Mouse (Mus musculus) kidney, adult 2 months (tissue): ENCODE measurements around the gene 4933427I04Rik. TPM values are rescaled to one million over a fixed set of nuclear protein-coding genes. Genes with fewer than 3 reads are reported as not detected.

Source experiments
- DNase-seq: peaks from one replicate; pipeline ENCODE4 v3.0.0; 2021
- H3K27ac ChIP-seq: fragments of 200-500 bp; 2 replicates; pipeline ENCODE4 v1.5.1; 2012; ENCODE audit warnings: low read depth, low read length, control low read depth, inconsistent platforms; ENCODE audit not compliant: insufficient read depth
- H3K27me3 ChIP-seq: fragments of 200-500 bp; replicated peaks from 2 replicates; pipeline ENCODE4 v1.6.1; 2012; ENCODE audit warnings: mild to moderate bottlenecking, moderate library complexity, low read length, inconsistent platforms; ENCODE audit not compliant: control insufficient read depth, insufficient read depth
- H3K36me3 ChIP-seq: fragments of 200-500 bp; 2 replicates; pipeline ENCODE4 v1.6.1; 2012; ENCODE audit warnings: mild to moderate bottlenecking, moderate library complexity, low read length, inconsistent platforms; ENCODE audit not compliant: control insufficient read depth, insufficient read depth
- H3K4me1 ChIP-seq: fragments of 200-500 bp; 2 replicates; pipeline ENCODE4 v1.6.1; 2011; ENCODE audit warnings: low read length; ENCODE audit not compliant: control insufficient read depth, insufficient read depth
- H3K4me3 ChIP-seq: fragments of 200-500 bp; 2 replicates; pipeline ENCODE4 v1.5.1; 2011; ENCODE audit warnings: mild to moderate bottlenecking, low read depth, low read length, control low read depth; ENCODE audit not compliant: insufficient read depth
- CTCF ChIP-seq: fragments of 200-500 bp; conservative IDR thresholded peaks from 2 replicates; pipeline ENCODE4 v1.5.1; 2011; ENCODE audit warnings: low read depth, mild to moderate bottlenecking, control low read depth, low read length, moderate library complexity, mixed read lengths; ENCODE audit not compliant: insufficient read depth, insufficient read length
- POLR2A ChIP-seq: fragments of 200-500 bp; IDR thresholded peaks from one replicate; pipeline ENCODE4 v1.6.1; 2011; ENCODE audit warnings: low read depth, low read length, control low read depth
- WGBS: fragments of 180-500 bp; shearing (Covaris S2); methylation state at CpG from one replicate; pipeline ENCODE4 v1.1.7; 2018; 5-methylcytosine and 5-hydroxymethylcytosine counted together
- polyA plus RNA-seq: library from polyadenylated mRNA; depleted of rRNA; stranded (reverse); fragments of >200 nt; gene quantifications from 2 replicates; pipeline ENCODE4 v1.2.3, GENCODE M21; 2012; rRNA removed

The 4933427I04Rik gene
- 0.04 TPM in 1 of 2 replicates, not detected in the other for polyA plus RNA-seq

DNA sequence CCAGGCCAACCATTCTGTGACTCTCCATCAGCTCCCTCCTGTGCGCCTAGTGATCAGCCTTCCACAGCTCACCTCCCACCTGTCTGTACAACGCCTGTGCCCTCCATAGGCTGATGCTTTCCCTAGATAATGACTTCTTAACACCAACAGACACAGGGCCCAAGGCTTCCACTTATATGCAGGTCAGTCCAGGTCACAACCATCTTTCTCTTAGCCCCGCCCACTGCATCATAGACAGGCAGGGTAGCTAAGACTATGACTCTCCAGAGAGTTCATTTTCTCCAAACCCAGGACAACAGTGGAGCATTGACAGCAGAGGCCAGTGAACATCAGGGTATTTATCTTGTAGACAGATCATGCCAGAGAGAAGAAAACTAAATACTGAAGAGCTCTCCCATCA lies at the start of gene 4933427I04Rik:
TSS of gene 4933427I04Rik (plus strand) at position 301 of the 400 bp plus-strand sequence.
- TF ChIP-seq CTCF (no peak), POLR2A (no peak)
- Histone ChIP-seq H3K27me3 (no peaks in the 10 kb centered on the region; the same call in 1 of the 2 replicates), H3K4me1 (no peaks in the 10 kb centered on the region), H3K36me3 (no peaks in the 10 kb centered on the region), H3K4me3 (no peak within 1 kb of the TSS), H3K27ac (no peak within 1 kb of the TSS)
- no peak for DNase-seq
- 80% methylated on average over 3 of the region's 3 CpGs for WGBS

DNA sequence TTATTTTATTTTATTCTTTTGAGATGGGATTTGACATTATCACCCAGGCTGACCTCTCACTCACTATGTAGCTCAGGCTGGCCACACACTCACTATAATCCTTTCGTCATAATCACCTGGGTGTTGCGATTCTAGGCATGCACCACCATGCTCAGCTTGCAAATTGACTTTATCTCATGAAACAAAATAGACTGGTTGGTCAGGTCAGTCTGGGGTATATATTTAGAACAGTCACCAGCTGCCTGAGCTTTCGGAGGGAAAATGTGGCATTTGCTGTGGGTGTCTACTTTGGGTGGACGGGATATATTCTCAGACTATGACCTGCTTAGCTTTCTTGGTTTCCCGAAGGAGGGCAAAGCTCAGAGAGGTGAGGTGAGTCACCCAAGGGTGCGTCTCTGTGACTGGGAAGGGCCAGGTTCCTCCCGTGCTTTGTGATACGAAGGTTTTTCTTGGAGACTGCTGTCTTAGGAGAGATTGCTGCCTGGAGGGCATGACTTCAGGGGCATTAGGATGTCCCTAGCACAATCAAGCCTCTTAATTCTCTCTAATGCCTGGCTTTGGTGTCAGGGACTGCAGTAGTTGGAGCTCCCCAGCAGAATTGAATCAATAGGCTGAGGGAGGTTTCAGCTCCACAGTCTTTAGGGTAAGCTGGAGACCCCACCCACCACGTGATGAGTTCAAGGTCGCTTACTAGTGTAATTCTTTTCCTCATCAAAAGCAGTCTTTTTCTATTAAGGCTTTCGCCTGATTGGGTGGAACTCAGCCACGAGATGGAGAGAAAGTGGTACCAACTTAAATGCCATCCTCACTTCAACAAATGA lies 48.8 kb upstream of the 4933427I04Rik start:
- no peak for DNase-seq
- Histone ChIP-seq H3K27ac (no peak overlapping the region), H3K27me3 (no peaks in the 10 kb centered on the region), H3K36me3 (no peaks in the 10 kb centered on the region), H3K4me3 (no peak overlapping the region), H3K4me1 (no peaks in the 10 kb centered on the region)
- 82% methylated on average over 12 of the region's 12 CpGs for WGBS
- TF ChIP-seq POLR2A, result no peak
- no peak for TF ChIP-seq CTCF

GRCm38 (mm10) chr4:123812525-123812924 lies 47.0 kb upstream of the 4933427I04Rik start:
- TF ChIP-seq CTCF, result no peak
- TF ChIP-seq POLR2A, result no peak
- 87% methylated on average over 3 of the region's 3 CpGs for WGBS
- Histone ChIP-seq H3K27me3 (no peaks in the 10 kb centered on the region), H3K4me1 (no peaks in the 10 kb centered on the region), H3K27ac (no peak overlapping the region), H3K36me3 (no peaks in the 10 kb centered on the region), H3K4me3 (no peak overlapping the region)
- DNase-seq, result no peak

- no peaks in the 10 kb centered on the region for H3K36me3 ChIP-seq
- WGBS, result 41% methylated on average over 7 of the region's 7 CpGs
- H3K27ac ChIP-seq, result no peak overlapping the region
- TF ChIP-seq CTCF (no peak), POLR2A (no peak)
- no peak for DNase-seq
- no peak overlapping the region for H3K4me3 ChIP-seq
- no peaks in the 10 kb centered on the region for H3K27me3 ChIP-seq
- no peaks in the 10 kb centered on the region for H3K4me1 ChIP-seq
These were observed 45.4 kb upstream of the 4933427I04Rik start for GRCm38 (mm10) chr4:123814030-123814501.

GRCm38 (mm10) chr4:123819093-123819610 lies 40.3 kb upstream of the 4933427I04Rik start:
- Histone ChIP-seq H3K27ac (no peak overlapping the region), H3K4me1 (no peaks in the 10 kb centered on the region), H3K36me3 (no peaks in the 10 kb centered on the region), H3K4me3 (no peak overlapping the region), H3K27me3 (no peaks in the 10 kb centered on the region)
- TF ChIP-seq CTCF (peak; percentile 45; the same call in 1 of the 2 replicates), POLR2A (no peak)
- DNase-seq, result no peak
- 73% methylated on average over 4 of the region's 4 CpGs for WGBS

- Histone ChIP-seq H3K36me3 (no peaks in the 10 kb centered on the region), H3K4me3 (no peak overlapping the region), H3K27me3 (no peaks in the 10 kb centered on the region), H3K4me1 (no peaks in the 10 kb centered on the region), H3K27ac (no peak overlapping the region)
- no peak for DNase-seq
- TF ChIP-seq CTCF, result no peak
- no peak for TF ChIP-seq POLR2A
- 86% methylated on average over 8 of the region's 8 CpGs for WGBS
These were observed 17.4 kb upstream of the 4933427I04Rik start for GRCm38 (mm10) chr4:123842126-123842525.

- no peak for DNase-seq
- WGBS, result 61% methylated on average over 4 of the region's 4 CpGs
- H3K27me3 ChIP-seq, result no peaks in the 10 kb centered on the region; the same call in 1 of the 2 replicates
- no peaks in the 10 kb centered on the region for H3K36me3 ChIP-seq
- no peaks in the 10 kb centered on the region for H3K4me1 ChIP-seq
- no peak overlapping the region for H3K4me3 ChIP-seq
- TF ChIP-seq POLR2A (no peak), CTCF (no peak)
- H3K27ac ChIP-seq, result no peak overlapping the region
These were observed 2.6 kb upstream of the 4933427I04Rik start for GRCm38 (mm10) chr4:123856888-123857287.

DNA sequence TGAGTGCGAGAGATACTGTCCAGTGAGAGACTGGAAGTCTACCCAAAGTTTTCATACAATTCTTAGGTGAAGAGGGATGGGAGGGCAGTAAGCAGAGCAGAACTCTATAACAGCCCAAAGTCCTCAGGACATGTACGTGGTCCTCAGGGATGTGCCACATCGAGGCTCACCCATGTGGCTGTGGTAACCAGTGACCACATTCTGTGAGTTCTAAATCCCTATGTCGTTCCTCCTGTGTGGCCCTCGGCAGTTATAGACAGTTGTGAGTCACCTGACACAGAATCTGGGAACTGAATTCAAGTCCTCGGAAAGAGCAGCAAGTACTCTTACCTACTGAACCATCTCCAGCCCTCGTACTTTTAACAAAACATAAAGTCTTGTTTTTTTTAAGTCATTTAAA lies 1.4 kb upstream of the 4933427I04Rik start:
- no peak overlapping the region for H3K4me3 ChIP-seq
- H3K27me3 ChIP-seq, result no peaks in the 10 kb centered on the region; the same call in 1 of the 2 replicates
- WGBS, result 79% methylated on average over 7 of the region's 7 CpGs
- no peaks in the 10 kb centered on the region for H3K36me3 ChIP-seq
- no peak for DNase-seq
- no peak overlapping the region for H3K27ac ChIP-seq
- TF ChIP-seq CTCF, result no peak
- no peak for TF ChIP-seq POLR2A
- no peaks in the 10 kb centered on the region for H3K4me1 ChIP-seq
